Mouse (Mus musculus): Measurements from ENCODE around the gene Prelid1. TPM values are rescaled to one million over a fixed set of nuclear protein-coding genes. Genes with fewer than 3 reads are reported as not detected.

The Prelid1 gene
- polyA plus RNA-seq, 1 experiment from 2014 or later: 472 TPM

DNA sequence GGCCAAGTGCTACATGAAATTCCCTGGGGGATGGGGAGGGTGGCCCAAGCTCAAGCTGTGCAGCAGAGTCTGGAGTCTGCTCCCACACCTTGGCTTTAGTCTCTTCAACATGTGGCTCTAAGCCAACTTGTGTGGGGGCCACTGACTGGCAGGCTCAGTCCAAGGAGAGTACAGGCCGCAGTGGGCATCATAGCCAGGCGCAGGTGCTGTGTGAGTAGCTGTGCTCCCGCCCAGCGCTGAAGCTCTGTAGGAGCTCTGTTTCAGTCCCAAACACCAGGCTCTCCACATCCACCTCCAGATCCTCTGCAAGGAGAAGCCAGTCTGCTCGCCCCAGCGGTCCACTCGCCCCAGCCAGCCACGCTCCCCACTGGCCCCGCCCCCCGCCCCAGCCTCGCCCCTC, 5.3 kb downstream of the Prelid1 start:
- no peak for DNase-seq (ENCODE audit: low spot score)
- H3K4me1 ChIP-seq: peaks cover 52% of the 10 kb centered on the region
- 84% methylated on average over 11 of the region's 11 CpGs for WGBS
- peaks cover 5% of the 10 kb centered on the region; the same call in 1 of the 2 replicates for H3K27me3 ChIP-seq (ENCODE audit: low read depth, poor library complexity, severe bottlenecking)
- H3K36me3 ChIP-seq: peaks cover 43% of the 10 kb centered on the region
- H3K4me3 ChIP-seq: no peak overlapping the region
- no peak overlapping the region for H3K27ac ChIP-seq
- H3K9me3 ChIP-seq (replicated peaks): no peaks in the 10 kb centered on the region

GRCm38 (mm10) chr13:55327169-55327568, 6.9 kb downstream of the Prelid1 start:
- Histone ChIP-seq H3K4me3 (no peak overlapping the region), H3K36me3 (peaks cover 40% of the 10 kb centered on the region), H3K9me3 (replicated peaks) (no peaks in the 10 kb centered on the region), H3K4me1 (peaks cover 49% of the 10 kb centered on the region), H3K27me3 (ENCODE audit: low read depth, poor library complexity, severe bottlenecking) (peaks cover 5% of the 10 kb centered on the region; the same call in 1 of the 2 replicates), H3K27ac (no peak overlapping the region)
- no peak for DNase-seq (ENCODE audit: low spot score)
- WGBS: 64% methylated on average over 4 of the region's 4 CpGs

DNA sequence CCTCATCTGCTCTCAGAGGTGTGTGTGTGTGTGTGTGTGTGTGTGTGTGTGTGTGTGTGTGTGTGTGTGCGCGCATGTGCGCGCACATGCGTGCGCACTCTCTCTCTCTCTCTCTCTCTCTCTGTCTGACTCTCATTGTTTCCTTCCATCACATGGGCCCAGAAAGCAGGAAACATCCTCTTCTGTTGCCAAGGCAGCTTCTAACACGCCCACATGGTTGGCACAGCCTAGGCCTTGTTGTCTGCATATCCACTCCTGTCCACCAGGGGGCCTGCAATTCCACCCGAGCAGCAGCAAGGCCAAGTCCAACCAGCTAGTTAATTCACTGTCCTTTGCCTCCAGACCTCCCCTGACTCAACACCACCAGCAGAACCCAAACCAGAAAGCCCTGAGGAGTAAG, 7.3 kb downstream of the Prelid1 start:
- Histone ChIP-seq H3K36me3 (peaks cover 40% of the 10 kb centered on the region), H3K27me3 (ENCODE audit: low read depth, poor library complexity, severe bottlenecking) (peaks cover 5% of the 10 kb centered on the region; the same call in 1 of the 2 replicates), H3K4me1 (peaks cover 46% of the 10 kb centered on the region), H3K9me3 (replicated peaks) (no peaks in the 10 kb centered on the region), H3K4me3 (peak overlapping the region; percentile 76), H3K27ac (peak overlapping the region; percentile 6; the same call in 1 of the 2 replicates)
- WGBS: 39% methylated on average over 8 of the region's 8 CpGs
- DNase-seq (ENCODE audit: low spot score): peak; percentile 86

DNA sequence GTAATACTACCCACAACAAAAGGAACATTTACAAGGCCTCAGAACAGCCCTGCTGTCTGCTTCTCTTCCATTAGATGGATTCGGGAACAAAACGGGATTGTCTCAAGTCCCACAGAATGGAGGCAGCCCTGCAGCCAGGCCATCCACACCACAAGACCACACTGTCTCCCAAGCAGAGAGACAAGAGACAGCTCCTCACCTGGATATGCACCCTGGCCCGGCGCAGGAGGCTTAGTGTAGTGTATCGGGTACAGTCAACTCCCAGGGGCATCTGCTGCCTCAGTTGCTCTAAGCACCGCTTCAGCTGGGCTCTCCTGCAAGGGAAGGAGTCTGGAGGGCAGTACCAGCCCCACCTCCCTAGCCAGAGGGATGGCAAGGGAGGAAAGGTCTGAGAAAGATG, 7.9 kb downstream of the Prelid1 start:
- peak overlapping the region; percentile 28; the same call in 1 of the 2 replicates for H3K27ac ChIP-seq
- WGBS: 81% methylated on average over 6 of the region's 6 CpGs
- H3K4me1 ChIP-seq: peaks cover 41% of the 10 kb centered on the region

GRCm38 (mm10) chr13:55328641-55329040, 8.3 kb downstream of the Prelid1 start:
- WGBS: 86% methylated on average over 4 of the region's 4 CpGs

More for the DNA sequence above, 7.9 kb downstream of the Prelid1 start:
- peaks cover 5% of the 10 kb centered on the region; the same call in 1 of the 2 replicates for H3K27me3 ChIP-seq (ENCODE audit: low read depth, poor library complexity, severe bottlenecking)
- H3K4me3 ChIP-seq: peak overlapping the region; percentile 76
- DNase-seq (ENCODE audit: low spot score): no peak
- H3K36me3 ChIP-seq: peaks cover 36% of the 10 kb centered on the region
- no peaks in the 10 kb centered on the region for H3K9me3 ChIP-seq (replicated peaks)

GRCm38 (mm10) chr13:55329109-55329682, 8.9 kb downstream of the Prelid1 start:
- Histone ChIP-seq H3K9me3 (replicated peaks) (no peaks in the 10 kb centered on the region), H3K36me3 (peaks cover 26% of the 10 kb centered on the region), H3K27me3 (ENCODE audit: low read depth, poor library complexity, severe bottlenecking) (peaks cover 5% of the 10 kb centered on the region; the same call in 1 of the 2 replicates), H3K4me3 (peak overlapping the region; percentile 76), H3K4me1 (peaks cover 37% of the 10 kb centered on the region), H3K27ac (peak overlapping the region; percentile 97)
- under 1% methylated on average over 28 of the region's 29 CpGs for WGBS
- DNase-seq (ENCODE audit: low spot score): no peak

More at GRCm38 (mm10) chr13:55328641-55329040, 8.3 kb downstream of the Prelid1 start:
- Histone ChIP-seq H3K27ac (0 out of 2 replicates have a peak overlapping the region, but pooled peaks have one; percentile 97), H3K27me3 (ENCODE audit: low read depth, poor library complexity, severe bottlenecking) (peaks cover 5% of the 10 kb centered on the region; the same call in 1 of the 2 replicates), H3K36me3 (peaks cover 32% of the 10 kb centered on the region), H3K4me1 (peaks cover 37% of the 10 kb centered on the region), H3K4me3 (peak overlapping the region; percentile 76), H3K9me3 (replicated peaks) (no peaks in the 10 kb centered on the region)
- DNase-seq (ENCODE audit: low spot score): no peak

GRCm38 (mm10) chr13:55329683-55330566, 9.6 kb downstream of the Prelid1 start, which contains the start of gene Mxd3:
Gene Mxd3 (minus strand): TSS chr13:55329823.
- Histone ChIP-seq H3K36me3 (peaks cover 20% of the 10 kb centered on the region), H3K4me3 (peak within 1 kb of the TSS; percentile 76), H3K27ac (peak within 1 kb of the TSS; percentile 97), H3K4me1 (peaks cover 37% of the 10 kb centered on the region), H3K9me3 (replicated peaks) (no peaks in the 10 kb centered on the region), H3K27me3 (ENCODE audit: low read depth, poor library complexity, severe bottlenecking) (peaks cover 5% of the 10 kb centered on the region; the same call in 1 of the 2 replicates)
- DNase-seq (ENCODE audit: low spot score): peak; percentile 95
- WGBS: under 1% methylated on average over 81 of the region's 82 CpGs

GRCm38 (mm10) chr13:55330567-55331400, 10.5 kb downstream of the Prelid1 start:
- WGBS: 45% methylated on average over 14 of the region's 14 CpGs
- H3K27me3 ChIP-seq (ENCODE audit: low read depth, poor library complexity, severe bottlenecking): peaks cover 5% of the 10 kb centered on the region; the same call in 1 of the 2 replicates
- peaks cover 11% of the 10 kb centered on the region for H3K36me3 ChIP-seq
- H3K4me3 ChIP-seq: peak overlapping the region; percentile 76
- peaks cover 34% of the 10 kb centered on the region for H3K4me1 ChIP-seq
- peak overlapping the region; percentile 97 for H3K27ac ChIP-seq
- no peaks in the 10 kb centered on the region for H3K9me3 ChIP-seq (replicated peaks)
- no peak for DNase-seq (ENCODE audit: low spot score)

GRCm38 (mm10) chr13:55332331-55332730, 12.0 kb downstream of the Prelid1 start:
- DNase-seq (ENCODE audit: low spot score): no peak
- H3K4me1 ChIP-seq: peaks cover 34% of the 10 kb centered on the region
- WGBS: 89% methylated on average over 3 of the region's 3 CpGs
- no peak overlapping the region for H3K4me3 ChIP-seq
- H3K9me3 ChIP-seq (replicated peaks): no peaks in the 10 kb centered on the region
- peaks cover 5% of the 10 kb centered on the region; the same call in 1 of the 2 replicates for H3K27me3 ChIP-seq (ENCODE audit: low read depth, poor library complexity, severe bottlenecking)
- H3K36me3 ChIP-seq: no peaks in the 10 kb centered on the region
- H3K27ac ChIP-seq: no peak overlapping the region

DNA sequence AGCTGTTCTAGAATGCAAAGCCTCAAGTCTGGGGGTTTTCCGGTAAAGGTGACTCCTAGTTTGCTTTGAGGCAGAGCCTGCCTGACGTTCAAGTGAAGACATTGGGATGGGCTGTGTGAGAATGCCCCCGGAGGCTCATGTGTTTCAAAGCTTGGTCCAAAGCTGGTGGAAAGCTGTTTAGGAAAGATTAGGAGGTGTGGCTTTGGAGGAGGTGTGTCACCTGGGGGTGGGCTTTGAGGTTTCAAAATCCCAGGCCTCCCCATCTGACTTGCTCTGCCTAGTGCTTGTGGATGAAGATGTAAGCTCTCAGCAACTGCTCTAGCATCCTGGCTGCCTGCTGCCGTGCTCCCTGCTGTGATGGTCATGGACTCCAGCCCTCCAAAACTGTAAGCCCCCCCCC, 15.4 kb downstream of the Prelid1 start:
- Histone ChIP-seq H3K36me3 (no peaks in the 10 kb centered on the region), H3K9me3 (replicated peaks) (no peaks in the 10 kb centered on the region), H3K4me3 (no peak overlapping the region), H3K27me3 (ENCODE audit: low read depth, poor library complexity, severe bottlenecking) (no peaks in the 10 kb centered on the region), H3K4me1 (peaks cover 6% of the 10 kb centered on the region), H3K27ac (no peak overlapping the region)
- DNase-seq (ENCODE audit: low spot score): no peak
- WGBS: 85% methylated on average over 4 of the region's 4 CpGs

DNA sequence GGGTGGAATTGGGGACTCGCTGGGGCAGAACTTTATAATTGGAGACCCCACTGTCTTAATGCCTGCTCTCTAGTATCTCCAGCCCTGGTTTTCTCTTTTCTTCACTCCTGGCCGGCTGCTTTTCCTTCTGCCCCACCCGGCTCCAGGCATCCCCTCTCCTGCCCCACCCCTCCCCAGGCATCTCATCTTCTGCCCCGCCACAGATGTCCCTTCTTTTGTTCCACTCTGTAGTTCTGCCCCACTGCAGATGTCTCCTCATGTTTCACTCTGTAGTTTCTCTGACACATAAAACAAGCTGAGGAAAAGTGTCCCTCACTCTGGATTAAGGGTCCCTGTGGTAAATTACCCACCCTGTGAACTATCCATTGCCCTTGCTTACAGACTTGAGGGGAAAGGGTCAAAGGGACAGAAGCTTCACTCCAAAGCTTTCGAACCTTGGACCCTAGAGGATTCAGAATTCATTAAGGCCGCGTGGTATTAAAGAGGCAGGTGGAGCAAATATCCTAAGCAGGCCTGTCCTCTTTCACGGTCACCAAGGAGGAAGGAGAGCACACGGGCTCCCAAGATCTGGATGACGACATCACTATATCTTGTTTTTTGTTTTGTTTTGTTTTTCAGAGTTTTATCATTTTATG, 17.2 kb downstream of the Prelid1 start:
- DNase-seq (ENCODE audit: low spot score): no peak
- Histone ChIP-seq H3K4me3 (no peak overlapping the region), H3K4me1 (peaks cover under 1% of the 10 kb centered on the region; the same call in 1 of the 2 replicates), H3K27me3 (ENCODE audit: low read depth, poor library complexity, severe bottlenecking) (no peaks in the 10 kb centered on the region), H3K36me3 (no peaks in the 10 kb centered on the region), H3K27ac (no peak overlapping the region), H3K9me3 (replicated peaks) (no peaks in the 10 kb centered on the region)
- WGBS: 67% methylated on average over 10 of the region's 10 CpGs

All from limb, embryonic 10.5 days (tissue).